ENCODE assay signal across 13 mouse cellular contexts in genomic region chr12:80522006-80522405, GRCm38 (mm10). TPM values are rescaled to one million over a fixed set of nuclear protein-coding genes. Genes with fewer than 3 reads are reported as not detected.
A peak's percentile ranks its signal among the peaks of the same experiment; 100 is the strongest.
DNase-seq lines count a peak whose midpoint lies in the region; ATAC-seq lines count a peak whose summit lies in the region.
"Had no signal": no experiment of that assay in that cellular context is flagged by ENCODE, and none has a peak within 500 bp of the region (broad histone marks: within the 10 kb centered on the region; RNA-seq: fewer than 3 reads in every experiment).

No protein-coding gene starts in this region.

- H3K27me3 ChIP-seq in midbrain, embryonic 10.5 days (ENCODE audit: low read depth, poor library complexity, severe bottlenecking), result peaks cover 43% of the 10 kb centered on the region
- H3K27me3 ChIP-seq in midbrain, embryonic 15.5 days (replicated peaks), result peaks cover 3% of the 10 kb centered on the region
- H3K27me3 ChIP-seq in stomach, embryonic 16.5 days (ENCODE audit: control insufficient read depth, insufficient read depth, low read length), result peaks cover 41% of the 10 kb centered on the region

- no peak overlapping the region for H3K4me3 ChIP-seq in midbrain, embryonic 10.5 days
- H3K4me3 ChIP-seq in midbrain, embryonic 15.5 days, result no peak overlapping the region
- H3K4me3 ChIP-seq in stomach, embryonic 16.5 days (replicated peaks; ENCODE audit: low read length), result no peak overlapping the region
- H3K4me3 ChIP-seq: heart, embryonic 15.5 days; limb, embryonic 12.5 days had no signal

- intact Hi-C loops in gastrocnemius, postnatal 14 days (cut with DNase I; ENCODE audit: low total_unique reads), result no loop called here

- H3K27ac ChIP-seq in midbrain, embryonic 10.5 days (replicated peaks), result no peak overlapping the region
- H3K27ac ChIP-seq in midbrain, embryonic 15.5 days, result no peak overlapping the region
- H3K27ac ChIP-seq in stomach, embryonic 16.5 days (ENCODE audit: low read length), result peak overlapping the region; percentile 43; the same call in 1 of the 2 replicates
- H3K27ac ChIP-seq: heart, embryonic 15.5 days; limb, embryonic 12.5 days had no signal

- ATAC-seq in midbrain, embryonic 15.5 days (replicated peaks), result no peak
- ATAC-seq in stomach, embryonic 16.5 days (ENCODE audit: insufficient read depth, low FRiP score), result no peak

- 0 out of 2 replicates have a peak, but pooled peaks cover 6% of the 10 kb centered on the region for H3K36me3 ChIP-seq in midbrain, embryonic 10.5 days
- no peaks in the 10 kb centered on the region for H3K36me3 ChIP-seq in midbrain, embryonic 15.5 days (replicated peaks)
- no peaks in the 10 kb centered on the region for H3K36me3 ChIP-seq in stomach, embryonic 16.5 days (ENCODE audit: control insufficient read depth, insufficient read depth, low read length)
- H3K36me3 ChIP-seq: heart, embryonic 15.5 days; limb, embryonic 12.5 days had no signal

- H3K9me3 ChIP-seq in midbrain, embryonic 10.5 days (replicated peaks), result no peaks in the 10 kb centered on the region; the same call in 1 of the 2 replicates
- H3K9me3 ChIP-seq in midbrain, embryonic 15.5 days, result no peaks in the 10 kb centered on the region
- no peaks in the 10 kb centered on the region for H3K9me3 ChIP-seq in stomach, embryonic 16.5 days (replicated peaks; ENCODE audit: control insufficient read depth, low read length)
- H3K9me3 ChIP-seq: heart, embryonic 15.5 days; limb, embryonic 12.5 days had no signal

- 70% methylated on average over 3 of the region's 3 CpGs for WGBS in midbrain, embryonic 10.5 days
- 59% methylated on average over 3 of the region's 3 CpGs for WGBS in midbrain, embryonic 15.5 days
- WGBS in stomach, embryonic 16.5 days, result 70% methylated on average over 3 of the region's 3 CpGs

- no peak overlapping the region for H3K9ac ChIP-seq in midbrain, embryonic 15.5 days
- H3K9ac ChIP-seq in stomach, embryonic 16.5 days (ENCODE audit: low read length), result no peak overlapping the region
- H3K9ac ChIP-seq: heart, embryonic 15.5 days; limb, embryonic 12.5 days had no signal

- peak; percentile 59 for DNase-seq in gastrocnemius, adult 18-20 months (ENCODE audit: low spot score)
- no peak for DNase-seq in gastrocnemius, postnatal 10 days
- peak; percentile 25 for DNase-seq in midbrain, embryonic 10.5 days (ENCODE audit: low spot score)
- peak; percentile 47 for DNase-seq in gastrocnemius, postnatal 14 days
- DNase-seq in adrenal gland, adult 8-10 months, result no peak
- no peak for DNase-seq in spleen, postnatal 4 days (ENCODE audit: low spot score in 2 of 2)
- DNase-seq: kidney, postnatal 36 days had no signal

- H3K4me2 ChIP-seq in midbrain, embryonic 15.5 days, result no peak overlapping the region
- no peak overlapping the region for H3K4me2 ChIP-seq in stomach, embryonic 16.5 days (ENCODE audit: low read depth, low read length)
- H3K4me2 ChIP-seq: heart, embryonic 15.5 days; limb, embryonic 12.5 days had no signal

- peaks cover 80% of the 10 kb centered on the region for H3K4me1 ChIP-seq in midbrain, embryonic 10.5 days
- H3K4me1 ChIP-seq in midbrain, embryonic 15.5 days, result peaks cover 57% of the 10 kb centered on the region
- H3K4me1 ChIP-seq in stomach, embryonic 16.5 days (ENCODE audit: control insufficient read depth, insufficient read depth, low read length), result no peaks in the 10 kb centered on the region; the same call in 1 of the 2 replicates

RNA-seq across cellular contexts. Expression of gene Galnt16, which starts 3.9 kb away (rescaled TPM):
- 1 to 10 TPM; 3.0 TPM for total RNA-seq in gastrocnemius, adult 18-20 months (2021)
- total RNA-seq in gastrocnemius, postnatal 10 days (2021), result 10 to 100 TPM; 15.9 to 20.7 TPM
- polyA plus RNA-seq in midbrain, embryonic 10.5 days (2016; fragmentation: Nextera tagmentation; extraction: Ambion mirVana), result 28.4 and 31.6 TPM in 2 replicates
- polyA plus RNA-seq in midbrain, embryonic 15.5 days (2015; fragmentation: Nextera tagmentation; extraction: Ambion mirVana), result 39.5 and 42.4 TPM in 2 replicates
- 10 to 100 TPM in 1 of 2 experiments, 1 to 10 TPM in 1; 8.9 to 11.1 TPM for total RNA-seq in gastrocnemius, postnatal 14 days (2021)
- 14.8 and 15.6 TPM in 2 replicates for polyA plus RNA-seq in stomach, embryonic 16.5 days (2015; fragmentation: Nextera tagmentation; extraction: Ambion mirVana)
- 10 to 100 TPM in 1 of 4 experiments, 1 to 10 TPM in 3; 9.3 to 14.4 (median 9.6) TPM for total RNA-seq in adrenal gland, adult 8-10 months (2022)
- total RNA-seq: megakaryocyte-erythroid progenitor cell, adult 5-6 weeks had no signal
- polyA plus RNA-seq: C2C12 had no signal

RNA-seq across cellular contexts. Expression of gene Exd2, which starts 59.1 kb away (rescaled TPM):
- total RNA-seq in gastrocnemius, adult 18-20 months (2021), result 10 to 100 TPM; 24.3 to 27.0 TPM
- 10 to 100 TPM; 29.6 to 43.4 TPM for total RNA-seq in gastrocnemius, postnatal 10 days (2021)
- 39.0 and 44.1 TPM in 2 replicates for polyA plus RNA-seq in midbrain, embryonic 10.5 days (2016; fragmentation: Nextera tagmentation; extraction: Ambion mirVana)
- polyA plus RNA-seq in midbrain, embryonic 15.5 days (2015; fragmentation: Nextera tagmentation; extraction: Ambion mirVana), result 59.6 and 69.7 TPM in 2 replicates
- 10 to 100 TPM; 21.4 to 27.0 TPM for total RNA-seq in gastrocnemius, postnatal 14 days (2021)
- polyA plus RNA-seq in stomach, embryonic 16.5 days (2015; fragmentation: Nextera tagmentation; extraction: Ambion mirVana), result 26.5 and 28.0 TPM in 2 replicates
- 10 to 100 TPM; 24.7 to 42.5 (median 31.2) TPM for total RNA-seq in adrenal gland, adult 8-10 months (2022)

Comparison
In these comparisons a context has a peak if more than half of its experiments do, and no peak if none do; other contexts are left out.
1. DNase-seq: peak in gastrocnemius, adult 18-20 months (single experiment), midbrain, embryonic 10.5 days (single experiment) and gastrocnemius, postnatal 14 days (single experiment); none in gastrocnemius, postnatal 10 days (single experiment), adrenal gland, adult 8-10 months (single experiment) and spleen, postnatal 4 days (0 of 2).